Mouse (Mus musculus) cerebellum, postnatal 14 days (tissue): ENCODE data around the gene Fam213b.
A peak's percentile ranks its signal among the peaks of the same experiment; 100 is the strongest.

Experiments
- DNase-seq, 2 experiments: peaks; one replicate each; pipeline ENCODE4 v3.0.0; 2021; ENCODE audit warnings: mixed read lengths in 2 of 2

Fam213b gene

GRCm38 (mm10) chr4:154877864-154878548, 20.9 kb downstream of the Fam213b start:
- DNase-seq = peak; percentile 98 to 99

- no peak for DNase-seq
Observed at GRCm38 (mm10) chr4:154873186-154873585, 25.7 kb downstream of the Fam213b start.

- DNase-seq = no peak
Observed at GRCm38 (mm10) chr4:154871757-154872251, 27.1 kb downstream of the Fam213b start.

DNA sequence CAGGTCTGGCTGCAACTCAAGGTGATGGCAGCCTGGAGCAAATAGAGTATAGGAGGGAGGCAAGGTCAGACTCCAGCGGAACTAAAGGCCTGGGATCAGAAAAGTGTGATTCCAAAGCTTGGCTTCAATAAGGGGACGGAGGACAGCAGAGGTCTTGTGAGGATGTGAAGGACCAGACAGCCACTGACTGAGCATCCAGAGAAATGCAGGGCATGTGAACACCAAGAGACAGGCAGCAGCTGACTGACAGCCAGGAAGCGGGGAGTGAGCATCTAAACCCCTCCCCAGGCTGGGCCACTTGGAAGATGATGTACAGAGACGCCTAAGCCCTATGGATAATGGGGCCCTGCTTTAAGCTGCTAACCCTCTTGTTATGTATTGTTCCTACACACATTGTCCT, 28.2 kb downstream of the Fam213b start:
- no peak for DNase-seq

DNA sequence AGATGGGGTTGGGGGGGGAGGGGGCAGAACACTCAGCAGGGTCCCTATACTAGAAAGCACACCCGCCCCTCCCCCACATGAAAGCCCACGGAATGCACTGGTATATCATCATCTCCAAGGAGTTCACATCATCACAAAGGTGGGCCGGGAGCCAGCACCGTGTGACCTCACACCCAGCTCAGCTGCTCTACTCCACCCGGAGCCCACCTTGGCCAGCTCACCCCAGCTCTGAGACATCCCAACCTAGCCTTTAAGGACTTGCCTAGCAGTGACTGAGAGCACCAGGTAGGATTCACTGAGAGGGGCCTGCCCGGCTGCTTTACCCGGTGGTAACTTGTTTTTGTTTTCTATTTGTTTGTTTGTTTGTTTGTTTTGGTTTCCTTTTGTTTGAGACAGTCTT, 29.5 kb downstream of the Fam213b start, which contains the start of gene Mmel1:
Gene Mmel1 (plus strand): TSS at position 146 of the 400 bp plus-strand sequence.
- no peak for DNase-seq

DNA sequence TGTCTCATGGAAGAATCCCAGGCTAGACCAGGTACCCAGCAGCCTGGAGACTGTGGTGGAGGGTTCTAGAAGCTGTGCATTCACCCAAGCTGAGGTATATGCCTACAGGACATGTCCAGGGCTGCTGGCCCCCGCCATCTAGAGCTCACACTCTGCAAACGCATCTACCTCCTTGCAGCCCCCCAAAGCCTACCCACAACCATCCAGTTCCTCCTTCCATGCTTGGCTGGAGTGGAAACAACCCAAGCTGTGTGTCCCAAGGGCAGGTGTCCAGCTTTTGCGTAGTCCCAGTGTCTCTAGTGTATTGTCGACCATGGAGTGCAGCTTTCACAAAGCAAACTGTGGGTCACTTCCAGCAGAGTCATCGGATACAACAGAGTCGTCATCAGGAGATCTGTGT, 31.7 kb downstream of the Fam213b start:
- DNase-seq = no peak

- DNase-seq = no peak
Observed at GRCm38 (mm10) chr4:154866391-154866790, 32.5 kb downstream of the Fam213b start.

DNA sequence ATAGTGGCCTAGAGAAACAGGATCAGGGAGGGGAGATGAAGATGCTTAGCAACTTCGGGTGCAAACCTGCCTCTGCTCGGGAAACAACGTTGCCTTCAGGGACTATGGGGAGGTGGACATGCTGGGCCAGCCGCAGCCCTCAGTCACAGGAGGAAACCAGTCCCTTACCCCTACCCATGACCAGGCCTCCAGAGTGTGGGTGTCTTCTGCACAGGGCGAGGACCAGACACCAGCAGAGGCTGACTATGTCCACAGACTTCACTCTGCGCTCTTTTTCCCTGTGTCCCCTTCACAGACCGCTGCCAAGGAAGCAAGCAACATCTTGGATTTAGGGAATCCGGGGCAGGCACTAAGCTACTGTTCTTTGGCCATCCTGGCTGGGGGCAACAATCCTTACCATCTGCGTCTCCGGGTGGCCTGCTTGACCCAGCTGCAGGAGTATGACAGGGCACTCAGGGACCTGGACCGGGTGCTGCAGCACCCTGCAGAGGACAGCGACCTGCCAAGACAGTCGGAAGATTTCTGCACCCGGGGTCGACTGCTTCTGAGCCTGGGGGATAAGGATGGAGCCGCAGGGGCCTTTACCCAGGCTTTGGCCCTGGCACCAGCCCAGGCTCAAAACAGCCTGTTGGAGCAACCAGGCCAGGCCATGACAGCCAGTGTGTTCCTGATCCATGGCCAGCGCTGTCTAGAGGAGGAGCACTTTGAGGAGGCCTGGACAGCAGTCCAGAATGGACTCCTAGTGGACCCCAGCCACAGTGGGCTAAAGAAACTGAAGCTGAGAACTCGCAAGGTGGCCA, 33.8 kb downstream of the Fam213b start:
- peak in 1 of 2 experiments; percentile 49 for DNase-seq

DNA sequence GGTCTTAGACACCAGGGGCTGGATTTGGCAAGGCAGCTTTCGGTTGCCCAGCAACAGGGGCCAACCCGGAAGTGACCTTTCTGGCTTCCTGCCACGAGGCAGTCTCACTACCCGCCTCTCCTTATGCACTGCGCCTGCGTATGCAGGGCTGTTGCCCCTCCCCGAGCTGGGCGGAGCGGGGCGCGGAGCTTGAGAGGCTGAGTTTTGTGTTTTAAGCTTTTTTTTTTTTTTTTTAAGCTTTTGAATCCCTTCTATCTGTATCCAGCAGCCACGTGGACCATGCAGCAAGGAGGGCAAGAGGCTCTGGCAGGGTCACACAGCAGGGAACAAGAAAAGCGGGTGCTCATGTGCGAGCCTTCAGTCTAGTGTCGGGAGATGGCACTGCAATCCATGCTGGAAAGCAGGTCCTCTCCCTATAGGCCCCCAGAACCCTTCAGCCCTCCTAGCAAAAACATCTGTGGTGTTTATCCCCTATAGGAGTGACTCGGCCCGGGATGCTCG, 34.6 kb downstream of the Fam213b start:
- peak; percentile 90 to 94 for DNase-seq

DNA sequence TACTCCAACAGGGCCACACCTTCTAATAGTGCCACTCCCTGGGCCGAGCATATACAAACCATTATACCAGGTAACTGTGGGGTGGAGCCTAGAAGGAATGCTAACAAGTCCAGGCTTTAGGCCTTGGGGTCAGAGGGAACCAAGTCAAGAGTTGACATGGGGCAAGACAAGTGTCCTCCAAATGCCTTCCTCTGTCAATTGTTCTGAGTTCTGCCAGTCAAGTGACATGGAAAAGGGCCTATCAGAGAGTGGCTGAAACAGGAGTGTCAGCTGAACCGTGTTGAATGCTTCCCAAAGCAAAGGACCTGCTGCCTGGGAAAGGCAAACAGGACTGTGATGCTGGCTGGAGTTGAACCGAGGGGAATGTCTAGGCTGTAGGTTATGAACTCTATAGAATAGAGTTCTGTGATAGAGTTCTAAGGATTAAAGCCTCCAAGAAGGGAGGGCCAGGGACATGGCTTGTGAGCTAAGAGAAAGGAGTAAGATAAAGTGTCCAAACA, 35.4 kb downstream of the Fam213b start:
- DNase-seq = no peak

DNA sequence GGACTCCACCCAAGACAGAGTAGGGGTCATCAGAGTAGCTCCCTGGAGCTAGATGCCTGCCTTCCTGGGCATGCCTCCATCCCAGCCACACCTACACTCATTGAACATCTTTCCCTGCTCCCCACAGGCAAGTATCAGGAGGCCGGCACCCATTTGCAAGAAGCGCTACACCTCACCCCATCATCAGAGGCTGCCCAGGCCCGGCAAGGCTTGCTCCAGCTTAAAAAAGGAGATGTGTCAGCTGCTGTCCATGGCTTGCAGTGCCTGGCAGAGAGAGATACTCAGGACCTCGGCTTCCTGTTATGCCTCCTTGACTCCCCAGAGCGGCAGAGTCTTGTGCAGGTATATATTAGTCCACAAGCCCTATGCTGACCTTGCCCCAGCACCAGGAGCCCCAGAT, 37.0 kb downstream of the Fam213b start:
- no peak for DNase-seq

GRCm38 (mm10) chr4:154858601-154859000, 40.3 kb downstream of the Fam213b start:
- DNase-seq = no peak

DNA sequence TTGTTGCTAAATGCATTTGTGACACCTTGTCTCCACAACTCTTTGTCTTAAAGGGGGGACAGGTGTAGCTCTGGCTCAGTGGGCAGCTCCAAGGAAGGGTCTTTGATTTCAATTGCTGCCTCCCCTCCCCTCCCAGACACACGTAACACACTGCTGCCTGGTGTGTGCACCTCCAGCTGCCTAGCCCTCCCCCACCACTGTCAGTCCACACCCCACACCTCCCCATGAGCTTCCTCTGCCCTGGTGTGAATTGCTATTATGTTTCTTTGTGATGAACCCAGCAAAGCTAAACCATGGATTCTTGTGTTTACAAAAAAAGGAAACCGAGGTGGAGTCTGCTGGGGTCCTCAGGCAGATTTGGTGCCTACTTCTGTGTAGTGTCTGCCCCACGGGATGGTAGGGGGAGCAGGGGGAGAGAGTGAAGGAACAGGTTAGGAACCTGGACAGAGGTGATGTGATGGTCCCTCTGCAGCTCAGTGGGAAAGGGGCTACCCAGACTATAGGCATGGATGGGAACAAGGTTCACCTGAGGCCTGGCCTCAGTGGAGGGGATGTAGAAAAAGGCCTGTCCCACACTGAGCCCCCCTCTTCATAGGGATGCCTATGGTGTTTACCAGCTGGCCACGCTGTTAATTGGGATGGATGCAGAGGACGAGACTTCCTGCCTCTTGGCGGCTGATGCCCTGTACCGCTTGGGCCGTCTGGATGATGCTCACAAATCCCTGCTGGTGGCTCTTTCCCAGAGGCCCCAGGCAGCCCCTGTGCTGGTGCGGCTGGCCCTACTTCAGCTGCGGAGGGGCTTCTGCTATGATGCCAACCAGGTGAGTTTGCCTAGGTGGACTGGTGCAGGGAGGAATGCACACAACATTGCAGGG, 41.3 kb downstream of the Fam213b start:
- DNase-seq = no peak

DNA sequence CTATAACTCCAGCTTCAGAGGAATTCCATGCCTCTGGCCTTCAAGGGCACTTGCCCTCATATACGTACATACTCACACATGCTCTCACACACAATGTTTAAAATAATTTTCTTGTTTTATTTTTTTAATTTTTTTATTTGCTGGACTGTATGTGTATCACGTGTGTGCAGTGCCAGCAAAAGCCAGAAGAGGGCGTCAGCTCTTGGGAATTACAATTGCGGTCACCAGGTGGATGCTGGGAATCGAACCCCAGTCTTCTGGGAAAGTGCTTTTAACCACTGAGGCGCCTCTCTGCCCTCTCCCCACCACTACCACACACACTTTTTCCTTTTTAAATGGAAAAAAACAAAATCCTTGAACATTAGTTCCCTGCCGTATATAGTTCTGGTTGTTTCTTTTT, 42.1 kb downstream of the Fam213b start:
- peak in 1 of 2 experiments; percentile 64 for DNase-seq

DNA sequence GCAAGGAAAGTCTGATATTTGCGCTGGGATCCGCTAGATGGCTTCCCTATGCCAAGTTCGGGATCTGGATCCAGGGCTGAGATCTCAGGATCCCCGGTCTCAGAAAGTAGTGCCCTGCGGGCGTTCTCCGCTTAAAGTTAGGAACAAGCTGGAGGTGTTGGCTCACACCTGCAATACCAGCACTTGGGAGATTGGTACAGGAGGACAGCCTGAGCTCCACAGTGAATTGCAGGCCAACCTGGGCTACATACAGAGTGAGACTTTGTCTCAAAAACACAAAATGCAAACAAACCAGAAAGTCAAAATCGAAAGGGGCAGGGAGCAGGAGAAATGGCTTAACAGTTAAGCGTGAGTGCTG, 42.5 kb downstream of the Fam213b start:
- DNase-seq = no peak

DNA sequence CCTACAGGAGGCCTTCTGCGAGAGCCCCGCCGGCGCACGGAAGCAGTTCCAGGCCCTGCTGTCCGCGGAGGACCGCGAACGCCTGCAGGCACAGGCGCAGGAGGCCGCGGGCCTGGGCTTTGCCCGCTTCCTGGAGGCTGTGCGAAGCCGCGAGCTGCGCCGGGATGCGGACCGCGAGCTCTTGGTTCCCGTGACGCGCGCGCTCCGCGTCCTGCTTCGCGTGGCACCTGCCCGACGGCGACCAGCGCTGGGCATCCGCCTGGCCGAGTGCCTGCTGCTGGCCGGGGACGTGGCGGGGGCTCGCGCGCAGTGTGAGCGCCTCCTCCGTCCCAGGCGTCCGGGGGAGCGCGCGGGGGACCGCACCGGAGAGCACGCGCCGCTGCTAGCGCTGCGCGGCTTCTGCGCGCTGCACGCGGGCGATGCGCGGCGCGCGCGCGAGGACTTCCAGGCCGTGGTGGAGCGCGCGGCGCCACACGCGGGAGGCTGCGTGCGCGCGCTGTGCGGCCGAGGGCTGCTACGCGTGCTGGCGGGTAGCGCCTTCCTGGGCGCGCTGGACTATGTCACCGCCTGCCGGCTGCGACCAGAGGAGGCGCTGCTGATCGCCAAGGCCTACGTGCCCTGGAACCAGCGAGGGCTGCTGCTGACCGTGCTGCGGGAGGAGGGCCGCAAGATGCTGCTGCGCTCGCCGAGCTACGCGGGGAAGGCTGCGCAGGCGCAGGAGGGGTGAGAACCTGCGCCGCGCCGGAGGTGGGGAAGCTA, 43.0 kb downstream of the Fam213b start:
- peak; percentile 94 to 95 for DNase-seq

GRCm38 (mm10) chr4:154854676-154855345, 44.1 kb downstream of the Fam213b start:
- DNase-seq = no peak

GRCm38 (mm10) chr4:154853881-154854280, 45.1 kb downstream of the Fam213b start:
- DNase-seq = no peak

- no peak for DNase-seq
Observed at GRCm38 (mm10) chr4:154852696-154853095, 46.2 kb downstream of the Fam213b start.
